Mouse (Mus musculus): ENCODE measurements around the gene Mrps18a.

The Mrps18a gene

GRCm38 (mm10) chr17:46122791-46123190 is 12.0 kb downstream of the Mrps18a start:
- CTCF ChIA-PET = interaction anchor here in 2 of 4 experiments (1.3 to 1.7 kb wide), 2 partner anchors 9 to 10 kb away, joined by 3 to 4 read pairs; no protein-coding TSS in a partner anchor
- POLR2A ChIA-PET = interaction anchor here in 1 of 4 experiments (1.1 to 2.2 kb wide), 3 partner anchors 9 to 14 kb away, joined by 3 to 5 read pairs (median 4); no protein-coding TSS in a partner anchor

- CTCF ChIA-PET = interaction anchor here in 2 of 4 experiments (1.3 to 1.7 kb wide), 2 partner anchors 9 kb away, joined by 3 to 4 read pairs; no protein-coding TSS in a partner anchor
- POLR2A ChIA-PET = interaction anchor here in 1 of 4 experiments (1.1 to 2.2 kb wide), 3 partner anchors 8 to 14 kb away, joined by 3 to 5 read pairs (median 4); no protein-coding TSS in a partner anchor
Observed at GRCm38 (mm10) chr17:46123285-46123684, 12.5 kb downstream of the Mrps18a start.

- ChIA-PET POLR2A (interaction anchor here in 2 of 4 experiments (0.7 to 2.2 kb wide), 3 partner anchors 8 to 92 kb away, joined by 3 to 5 read pairs (median 4); partner anchors contain the start of gene Vegfa (in 1 of the 2)), CTCF (interaction anchor here in 2 of 4 experiments (0.6 to 1.7 kb wide), 3 partner anchors 8 to 577 kb away, joined by 3 to 4 read pairs (median 4); no protein-coding TSS in a partner anchor)
Observed at GRCm38 (mm10) chr17:46123953-46124700, 13.3 kb downstream of the Mrps18a start.

- ChIA-PET CTCF (interaction anchor here in 2 of 4 experiments (0.5 to 1.1 kb wide), 3 partner anchors 11 to 154 kb away, joined by 3 read pairs; no protein-coding TSS in a partner anchor), POLR2A (interaction anchor here in 2 of 4 experiments (0.6 to 1.5 kb wide), 4 partner anchors 11 to 664 kb away, joined by 3 to 6 read pairs (median 4); partner anchors contain the start of gene Mrps18a (in 1 of the 2))
Observed at GRCm38 (mm10) chr17:46126608-46127007, 15.8 kb downstream of the Mrps18a start.

- ChIA-PET CTCF (interaction anchor here in 2 of 4 experiments (0.5 to 0.9 kb wide), 3 partner anchors 8 to 397 kb away, joined by 3 read pairs; partner anchors contain the start of gene Vegfa (in 1 of the 2)), POLR2A (interaction anchor here in 3 of 4 experiments (0.6 to 2.9 kb wide), 9 partner anchors 9 to 279 kb away, joined by 3 to 14 read pairs (median 4); partner anchors contain the start of gene Mad2l1bp (in 1 of the 3))
Observed at GRCm38 (mm10) chr17:46127814-46128493, 17.2 kb downstream of the Mrps18a start.

- POLR2A ChIA-PET = interaction anchor here in 3 of 4 experiments (0.5 to 3.9 kb wide), 21 partner anchors 12 to 462 kb away, joined by 3 to 20 read pairs (median 4); partner anchors contain the start of genes Vegfa (in 2 of the 3), Gtpbp2 (in 1 of the 3), Mad2l1bp (in 1 of the 3) and Mrps18a (in 1 of the 3)
- CTCF ChIA-PET = interaction anchor here (0.6 to 3.1 kb wide), 7 partner anchors 41 to 1108 kb away, joined by 3 to 19 read pairs (median 3); partner anchors contain the start of gene Vegfa (in 1 of the 4)
Observed at GRCm38 (mm10) chr17:46129741-46130498, 19.1 kb downstream of the Mrps18a start.

GRCm38 (mm10) chr17:46132058-46132718 is 21.4 kb downstream of the Mrps18a start:
- ChIA-PET CTCF (interaction anchor here (0.5 to 3.1 kb wide), 67 partner anchors 8 to 451 kb away, joined by 3 to 20 read pairs (median 4); partner anchors contain the start of genes Rsph9 (in 4 of the 4), Vegfa (in 2 of the 4), 1600014C23Rik (in 1 of the 4) and Crip3 (in 1 of the 4)), POLR2A (interaction anchor here (0.6 to 3.9 kb wide), 23 partner anchors 9 to 402 kb away, joined by 3 to 20 read pairs (median 4); partner anchors contain the start of genes Rsph9 (in 3 of the 4), Mad2l1bp (in 2 of the 4), 1600014C23Rik (in 1 of the 4) and Gtpbp2 (in 1 of the 4))

GRCm38 (mm10) chr17:46132862-46133261 is 22.1 kb downstream of the Mrps18a start:
- ChIA-PET CTCF (interaction anchor here (0.5 to 3.1 kb wide), 40 partner anchors 9 to 420 kb away, joined by 3 to 20 read pairs (median 4); partner anchors contain the start of genes Rsph9 (in 3 of the 4), Vegfa (in 2 of the 4), 1600014C23Rik (in 1 of the 4) and Crip3 (in 1 of the 4)), POLR2A (interaction anchor here (0.6 to 3.9 kb wide), 16 partner anchors 10 to 403 kb away, joined by 3 to 20 read pairs (median 5); partner anchors contain the start of genes Rsph9 (in 3 of the 4), Mad2l1bp (in 2 of the 4), 1600014C23Rik (in 1 of the 4) and Gtpbp2 (in 1 of the 4))

- POLR2A ChIA-PET = no interaction called here
- CTCF ChIA-PET = no interaction called here
Observed at GRCm38 (mm10) chr17:46138563-46139236, 27.9 kb downstream of the Mrps18a start.

- POLR2A ChIA-PET = interaction anchor here in 1 of 4 experiments (0.7 kb wide), 1 partner anchor 13 kb away, joined by 3 read pairs; the partner anchor contains the start of gene Mad2l1bp
Observed at GRCm38 (mm10) chr17:46139872-46140271, 29.1 kb downstream of the Mrps18a start.

GRCm38 (mm10) chr17:46143578-46144423 is 33.0 kb downstream of the Mrps18a start, which contains the start of gene Rsph9:
Gene Rsph9, minus strand, starts transcription at chr17:46144216.
- POLR2A ChIA-PET = interaction anchor here (0.5 to 4.6 kb wide), 42 partner anchors 9 to 709 kb away, joined by 3 to 60 read pairs (median 4); partner anchors contain the start of genes Mad2l1bp (in 3 of the 4), Gtpbp2 (in 2 of the 4), Mrps18a (in 2 of the 4) and 1600014C23Rik (in 1 of the 4)

More at GRCm38 (mm10) chr17:46139872-46140271, 29.1 kb downstream of the Mrps18a start:
- CTCF ChIA-PET = interaction anchor here in 2 of 4 experiments (0.6 to 1.3 kb wide), 2 partner anchors 8 to 102 kb away, joined by 3 to 4 read pairs; no protein-coding TSS in a partner anchor

GRCm38 (mm10) chr17:46152847-46153782 is 42.3 kb downstream of the Mrps18a start, which contains the start of gene Mad2l1bp:
Gene Mad2l1bp, minus strand, starts transcription at chr17:46153553.
- POLR2A ChIA-PET = interaction anchor here (0.6 to 3.3 kb wide), 77 partner anchors 8 to 1386 kb away, joined by 3 to 60 read pairs (median 4); partner anchors contain the start of genes Rsph9 (in 3 of the 4), Mrps18a (in 2 of the 4), Polh (in 2 of the 4) and Vegfa (in 2 of the 4)
- CTCF ChIA-PET = interaction anchor here in 2 of 4 experiments (0.6 to 1.8 kb wide), 20 partner anchors 8 to 1541 kb away, joined by 3 to 19 read pairs (median 3); partner anchors contain the start of genes Gm21981 (in 1 of the 2) and Rsph9 (in 1 of the 2)

More at GRCm38 (mm10) chr17:46143578-46144423, 33.0 kb downstream of the Mrps18a start, which contains the start of gene Rsph9:
- CTCF ChIA-PET = interaction anchor here (0.5 to 3.0 kb wide), 20 partner anchors 9 to 1572 kb away, joined by 3 to 19 read pairs (median 4); partner anchors contain the start of genes Aars2 (in 1 of the 4), Gtpbp2 (in 1 of the 4) and Mad2l1bp (in 1 of the 4)

GRCm38 (mm10) chr17:46154336-46154735 is 43.5 kb downstream of the Mrps18a start:
- POLR2A ChIA-PET = interaction anchor here in 2 of 4 experiments (0.6 to 3.3 kb wide), 23 partner anchors 8 to 551 kb away, joined by 3 to 60 read pairs (median 5); partner anchors contain the start of genes Rsph9 (in 2 of the 2), Abcc10 (in 1 of the 2), Lrrc73 (in 1 of the 2) and Mrps18a (in 1 of the 2)
- CTCF ChIA-PET = interaction anchor here in 1 of 4 experiments (0.7 to 1.8 kb wide), 6 partner anchors 11 to 724 kb away, joined by 3 to 19 read pairs (median 6); partner anchors contain the start of gene Rsph9

Measured in embryonic stem cell, embryonic (primary cell).